Mouse (Mus musculus) B cell, adult 62 days (primary cell): Measurements from ENCODE around the gene Hsd3b2. TPM values are rescaled to one million over a fixed set of nuclear protein-coding genes. Genes with fewer than 3 reads are reported as not detected.

ENCODE experiments used
- total RNA-seq: library from RNA; stranded (reverse); gene quantifications from 4 replicates; pipeline ENCODE4 v1.2.4, GENCODE M21; 2023

Gene Hsd3b2
- total RNA-seq: 0.15 to 0.19 TPM in 2 of 4 replicates, not detected in the others

DNA sequence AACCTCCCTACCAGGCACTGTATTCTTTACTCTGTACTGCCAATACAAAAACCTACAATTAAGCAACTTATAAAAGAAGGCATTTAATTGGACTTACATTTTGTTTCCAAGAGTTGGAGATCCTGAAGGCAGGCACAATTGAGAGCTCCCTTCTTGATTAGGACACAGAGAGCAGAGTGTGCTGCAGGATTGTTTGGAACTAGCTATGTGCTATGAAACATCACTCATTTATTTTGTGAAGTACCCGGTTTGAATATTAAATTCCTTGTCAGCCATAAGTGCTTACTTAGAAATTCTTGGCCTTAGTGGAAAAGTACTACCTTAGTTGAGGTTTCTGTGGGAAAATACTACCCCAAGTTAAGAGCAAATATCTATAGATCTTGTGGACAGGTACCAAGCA, at the start of gene Hsd3b2:
Hsd3b2 (minus strand) TSS at position 168 of the 400 bp plus-strand sequence.

Other genes with a start within 250 kb of the Hsd3b2 start
- not detected in 4 replicates for gene Hsd3b4, start 214.0 kb downstream of the Hsd3b2 start, total RNA-seq
- not detected in 4 replicates for gene Gm10681, start 135.7 kb downstream of the Hsd3b2 start, total RNA-seq
- not detected in 4 replicates for gene Hsd3b5, start 94.3 kb downstream of the Hsd3b2 start, total RNA-seq
- not detected in 4 replicates for gene Hsd3b3, start 38.6 kb upstream of the Hsd3b2 start, total RNA-seq
- gene Hsd3b6, start 89.9 kb upstream of the Hsd3b2 start, total RNA-seq: not detected in 4 replicates
- gene Hsd3b1, start 135.3 kb upstream of the Hsd3b2 start, total RNA-seq: not detected in 4 replicates
- not detected in 4 replicates for gene Hao2, start 168.7 kb upstream of the Hsd3b2 start, total RNA-seq